Mouse (Mus musculus) hindbrain, embryonic 11.5 days (tissue): ENCODE measurements around the gene Commd9. TPM values are rescaled to one million over a fixed set of nuclear protein-coding genes. Genes with fewer than 3 reads are reported as not detected.

Experiments used
- polyA plus RNA-seq: library from polyadenylated mRNA; unstranded; fragments of >200 nt; fragmentation: Nextera tagmentation; extraction: Ambion mirVana; gene quantifications from 2 replicates; pipeline ENCODE4 v1.2.1, GENCODE M21; 2014

The Commd9 gene
- polyA plus RNA-seq, 1 experiment from 2014 or later: 78.2 TPM

Other genes with a start within 250 kb of the Commd9 start
- gene Rag1, start 236.7 kb upstream of the Commd9 start, polyA plus RNA-seq: 0.39 and 0.59 TPM in 2 replicates
- gene B230118H07Rik, start 236.7 kb upstream of the Commd9 start, polyA plus RNA-seq: 69.9 and 72.5 TPM in 2 replicates
- 16.5 and 19.2 TPM in 2 replicates for gene Traf6, start 207.8 kb upstream of the Commd9 start, polyA plus RNA-seq
- gene Prr5l, start 3.2 kb upstream of the Commd9 start, polyA plus RNA-seq: 12.2 and 13.2 TPM in 2 replicates